Mouse (Mus musculus) embryonic facial prominence, embryonic 11.5 days (tissue): ENCODE data around the gene Ppcdc. TPM values are rescaled to one million over a fixed set of nuclear protein-coding genes. Genes with fewer than 3 reads are reported as not detected.
"Not testable (repeated sequence)": the region's sequence is repeated elsewhere in the genome, so short reads cannot be mapped to it uniquely, and the experiment has no call there.

Experiments
- ATAC-seq: fragments of 200-750 bp; cut with Nextera tagmentation; replicated peaks from 2 replicates; pipeline ENCODE4 v1.8.0; 2017; ENCODE audit warnings: low read depth; ENCODE audit not compliant: insufficient number of reproducible peaks, low FRiP score, low TSS enrichment
- DNase-seq: peaks from one replicate; pipeline ENCODE4 v3.0.0-alpha.2; 2015; ENCODE audit warnings: low spot score
- H3K27ac ChIP-seq: fragments of 300-500 bp; sonication (generic); replicated peaks from 2 replicates; pipeline ENCODE4 v1.5.1; 2014; ENCODE audit warnings: mild to moderate bottlenecking, low read depth, low read length, control low read depth
- H3K27me3 ChIP-seq: fragments of 300-500 bp; sonication (generic); 2 replicates; pipeline ENCODE4 v1.6.1; 2014; ENCODE audit warnings: mild to moderate bottlenecking, low read length, moderate library complexity, mixed read lengths; ENCODE audit not compliant: control insufficient read depth, insufficient read depth
- H3K36me3 ChIP-seq: fragments of 300-500 bp; sonication (generic); replicated peaks from 2 replicates; pipeline ENCODE4 v1.6.1; 2014; ENCODE audit warnings: low read depth, mild to moderate bottlenecking, low read length, moderate library complexity, mixed read lengths; ENCODE audit not compliant: control insufficient read depth, insufficient read depth
- H3K4me1 ChIP-seq: fragments of 300-500 bp; sonication (generic); 2 replicates; pipeline ENCODE4 v1.6.1; 2014; ENCODE audit warnings: low read length, mixed read lengths; ENCODE audit not compliant: control insufficient read depth, insufficient read depth
- H3K4me2 ChIP-seq: fragments of 300-500 bp; sonication (generic); 2 replicates; pipeline ENCODE4 v1.6.1; 2014; ENCODE audit warnings: low read depth, mild to moderate bottlenecking, control low read depth, low read length, moderate library complexity
- H3K4me3 ChIP-seq: fragments of 300-500 bp; sonication (generic); 2 replicates; pipeline ENCODE4 v1.5.1; 2014; ENCODE audit warnings: low read depth, low read length, control low read depth
- H3K9ac ChIP-seq: fragments of 300-500 bp; sonication (generic); replicated peaks from 2 replicates; pipeline ENCODE4 v1.6.1; 2014; ENCODE audit warnings: mild to moderate bottlenecking, control low read depth, low read length
- H3K9me3 ChIP-seq: fragments of 300-500 bp; sonication (generic); replicated peaks from 2 replicates; pipeline ENCODE4 v1.6.1; 2016; ENCODE audit warnings: mild to moderate bottlenecking, low read length, inconsistent platforms, mixed read lengths; ENCODE audit not compliant: control insufficient read depth
- WGBS: fragments of 180-500 bp; shearing (Covaris S2); extraction: QIAGEN DNeasy Blood & Tissue Kit; methylation state at CpG from one replicate; pipeline ENCODE4 v1.1.7; 2014; 5-methylcytosine and 5-hydroxymethylcytosine counted together
- polyA plus RNA-seq: library from polyadenylated mRNA; unstranded; fragments of >200 nt; fragmentation: Nextera tagmentation; extraction: Ambion mirVana; gene quantifications from 2 replicates; pipeline ENCODE4 v1.2.1, GENCODE M21; 2014

Gene Ppcdc
- polyA plus RNA-seq, 1 experiment from 2014 or later = 17.9 TPM

GRCm38 (mm10) chr9:57427123-57427522, 12.8 kb downstream of the Ppcdc start:
- H3K9me3 ChIP-seq, ATAC-seq, H3K36me3 ChIP-seq, H3K4me3 ChIP-seq, H3K27me3 ChIP-seq, H3K4me1 ChIP-seq, H3K27ac ChIP-seq, H3K4me2 ChIP-seq, H3K9ac ChIP-seq, DNase-seq: not testable (repeated sequence)
- 92% methylated on average over 4 of the region's 4 CpGs for WGBS

- no peak for DNase-seq
- H3K36me3 ChIP-seq = no peaks in the 10 kb centered on the region
- 83% methylated on average over 3 of the region's 3 CpGs for WGBS
- H3K4me3 ChIP-seq = no peak overlapping the region
- ATAC-seq = no peak
- H3K9me3 ChIP-seq = no peaks in the 10 kb centered on the region
- no peaks in the 10 kb centered on the region for H3K27me3 ChIP-seq
- no peak overlapping the region for H3K27ac ChIP-seq
- H3K4me1 ChIP-seq = no peaks in the 10 kb centered on the region
- H3K4me2 ChIP-seq = no peak overlapping the region
- no peak overlapping the region for H3K9ac ChIP-seq
Observed at GRCm38 (mm10) chr9:57425116-57425515, 14.8 kb downstream of the Ppcdc start.

GRCm38 (mm10) chr9:57424066-57424465, 15.9 kb downstream of the Ppcdc start:
- Histone ChIP-seq H3K36me3 (no peaks in the 10 kb centered on the region), H3K9me3 (no peaks in the 10 kb centered on the region), H3K4me1 (no peaks in the 10 kb centered on the region), H3K27me3 (no peaks in the 10 kb centered on the region), H3K4me3 (no peak overlapping the region), H3K27ac (no peak overlapping the region), H3K9ac (no peak overlapping the region), H3K4me2 (no peak overlapping the region)
- no peak for ATAC-seq
- DNase-seq = no peak
- WGBS = 77% methylated on average over 6 of the region's 6 CpGs

GRCm38 (mm10) chr9:57421688-57422111, 18.2 kb downstream of the Ppcdc start:
- Histone ChIP-seq H3K4me1 (no peaks in the 10 kb centered on the region), H3K4me2 (no peak overlapping the region), H3K9me3 (no peaks in the 10 kb centered on the region), H3K36me3 (no peaks in the 10 kb centered on the region), H3K4me3 (no peak overlapping the region), H3K27ac (no peak overlapping the region), H3K27me3 (no peaks in the 10 kb centered on the region), H3K9ac (no peak overlapping the region)
- no peak for DNase-seq
- WGBS = 74% methylated on average over 5 of the region's 5 CpGs
- ATAC-seq = no peak

- Histone ChIP-seq H3K4me2 (no peak overlapping the region), H3K27me3 (no peaks in the 10 kb centered on the region), H3K36me3 (no peaks in the 10 kb centered on the region), H3K4me3 (no peak overlapping the region), H3K27ac (no peak overlapping the region), H3K4me1 (no peaks in the 10 kb centered on the region), H3K9me3 (no peaks in the 10 kb centered on the region), H3K9ac (no peak overlapping the region)
- ATAC-seq = 0 out of 2 replicates have a peak, but pooled peaks have one; percentile 26
- DNase-seq = peak; percentile 21
- 70% methylated on average over 9 of the region's 9 CpGs for WGBS
Observed at GRCm38 (mm10) chr9:57421121-57421571, 18.8 kb downstream of the Ppcdc start.

GRCm38 (mm10) chr9:57420321-57421120, 19.4 kb downstream of the Ppcdc start:
- Histone ChIP-seq H3K27me3 (no peaks in the 10 kb centered on the region), H3K9ac (no peak overlapping the region), H3K36me3 (no peaks in the 10 kb centered on the region), H3K4me2 (no peak overlapping the region), H3K4me1 (no peaks in the 10 kb centered on the region), H3K4me3 (no peak overlapping the region), H3K9me3 (no peaks in the 10 kb centered on the region), H3K27ac (0 out of 2 replicates have a peak overlapping the region, but pooled peaks have one; percentile 20)
- 58% methylated on average over 20 of the region's 20 CpGs for WGBS
- peak; percentile 19 for DNase-seq
- no peak for ATAC-seq

GRCm38 (mm10) chr9:57419521-57420267, 20.2 kb downstream of the Ppcdc start:
- Histone ChIP-seq H3K27ac (no peak overlapping the region), H3K4me2 (no peak overlapping the region), H3K9me3 (no peaks in the 10 kb centered on the region), H3K9ac (no peak overlapping the region), H3K36me3 (no peaks in the 10 kb centered on the region), H3K4me3 (no peak overlapping the region), H3K4me1 (no peaks in the 10 kb centered on the region), H3K27me3 (no peaks in the 10 kb centered on the region)
- ATAC-seq (no peak), DNase-seq (no peak)
- 87% methylated on average over 16 of the region's 16 CpGs for WGBS

- Histone ChIP-seq H3K4me2 (no peak overlapping the region), H3K36me3 (no peaks in the 10 kb centered on the region), H3K4me3 (no peak overlapping the region), H3K9ac (no peak overlapping the region), H3K27ac (no peak overlapping the region), H3K9me3 (no peaks in the 10 kb centered on the region), H3K27me3 (no peaks in the 10 kb centered on the region), H3K4me1 (no peaks in the 10 kb centered on the region)
- ATAC-seq = no peak
- DNase-seq = no peak
- WGBS = 79% methylated on average over 8 of the region's 8 CpGs
Observed at GRCm38 (mm10) chr9:57417341-57417740, 22.6 kb downstream of the Ppcdc start.
